Comparison of ENCODE assay signal across 22 mouse cellular contexts in the genomic region with DNA sequence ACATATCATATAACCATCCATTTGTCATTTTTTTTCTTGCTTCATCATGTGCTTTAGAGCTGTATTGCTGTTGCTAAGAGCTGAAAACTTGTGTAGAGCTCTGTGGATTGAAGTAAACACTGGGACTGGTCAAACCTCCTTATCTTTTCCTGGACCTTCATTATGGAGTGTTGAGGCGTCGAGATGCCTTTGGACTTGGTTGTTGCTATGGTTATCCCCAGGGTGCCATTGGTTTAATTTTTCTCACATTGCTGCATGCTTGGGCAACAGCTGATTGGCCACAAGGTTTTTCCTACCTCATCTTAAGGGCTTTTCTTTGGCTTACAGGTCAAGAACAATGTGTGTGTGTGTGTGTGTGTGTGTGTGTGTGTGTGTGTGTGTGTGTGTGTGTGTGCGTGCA.
DNase-seq lines count a peak whose midpoint lies in the region; ATAC-seq and TF ChIP-seq lines count a peak whose summit lies in the region.
"Had no signal": no experiment of that assay in that cellular context is flagged by ENCODE, and none has a peak within 500 bp of the region (broad histone marks: within the 10 kb centered on the region; RNA-seq: fewer than 3 reads in every experiment).

No protein-coding gene starts in this region.

- intact Hi-C loops in heart, adult 2 months (cut with DNase I): loop anchor here (10.0 kb wide), 2 partner anchors 398 to 498 kb away; no protein-coding TSS in a partner anchor

- no peak overlapping the region for H3K9ac ChIP-seq in heart, adult 2 months (ENCODE audit: low read depth, low read length)
- no peak overlapping the region for H3K9ac ChIP-seq in midbrain, embryonic 11.5 days (ENCODE audit: low read length)
- no peak overlapping the region for H3K9ac ChIP-seq in midbrain, postnatal 0 days (replicated peaks; ENCODE audit: low read length, poor library complexity, severe bottlenecking)

- no peaks in the 10 kb centered on the region for H3K9me3 ChIP-seq in midbrain, embryonic 11.5 days (ENCODE audit: control insufficient read depth, low read length)
- no peaks in the 10 kb centered on the region for H3K9me3 ChIP-seq in midbrain, postnatal 0 days (ENCODE audit: low read length)
- H3K9me3 ChIP-seq: G1E had no signal

- no peaks in the 10 kb centered on the region for H3K36me3 ChIP-seq in heart, adult 2 months (ENCODE audit: control insufficient read depth, insufficient read depth, low read length)
- no peaks in the 10 kb centered on the region for H3K36me3 ChIP-seq in midbrain, embryonic 11.5 days (ENCODE audit: control insufficient read depth, insufficient read depth, low read length)
- no peaks in the 10 kb centered on the region for H3K36me3 ChIP-seq in midbrain, postnatal 0 days (ENCODE audit: insufficient read depth, low read length)
- H3K36me3 ChIP-seq: G1E had no signal

- TF ChIP-seq EP300 in heart, adult 2 months (IDR thresholded peaks at IDR 0.05; ENCODE audit: insufficient read depth, low read depth, low read length): no peak

- no peak overlapping the region for H3K4me2 ChIP-seq in midbrain, embryonic 11.5 days
- no peak overlapping the region for H3K4me2 ChIP-seq in midbrain, postnatal 0 days (ENCODE audit: low read depth, low read length, poor library complexity, severe bottlenecking)

- no peaks in the 10 kb centered on the region for H3K4me1 ChIP-seq in heart, adult 2 months (ENCODE audit: control insufficient read depth, insufficient read depth, low read length)
- H3K4me1 ChIP-seq in midbrain, embryonic 11.5 days (ENCODE audit: control insufficient read depth, insufficient read depth, low read length): no peaks in the 10 kb centered on the region
- no peaks in the 10 kb centered on the region for H3K4me1 ChIP-seq in midbrain, postnatal 0 days (ENCODE audit: insufficient read depth, low read length)

- WGBS in heart, adult 2 months: 68% methylated on average over 3 of the region's 3 CpGs
- WGBS in midbrain, embryonic 11.5 days: 75% methylated on average over 3 of the region's 3 CpGs
- WGBS in midbrain, postnatal 0 days: 79% methylated on average over 3 of the region's 3 CpGs

- TF ChIP-seq CTCF in heart, adult 2 months (IDR thresholded peaks at IDR 0.05): no peak
- no peak for TF ChIP-seq CTCF in midbrain, postnatal 0 days (IDR thresholded peaks at IDR 0.05)

- DNase-seq in heart, adult 11 months: peak; percentile 10
- no peak for DNase-seq in heart, adult 2 months
- DNase-seq in midbrain, embryonic 11.5 days (ENCODE audit: low spot score, missing footprints): peak; percentile 51
- no peak for DNase-seq in midbrain, postnatal 0 days (ENCODE audit: low spot score)
- peak; percentile 50 for DNase-seq in NIH3T3 (ENCODE audit: low read depth)
- no peak for DNase-seq in thymus, postnatal 36 days
- DNase-seq: adrenal gland, adult 2 months; adrenal gland, adult 8-10 months; adrenal gland, postnatal 10 days; adrenal gland, postnatal 14 days; adrenal gland, postnatal 25 days; adrenal gland, postnatal 36 days; B cell, adult 2 months; cerebellum, adult 11 months; cerebellum, adult 11-12 months; cerebellum, adult 18-20 months; cerebellum, adult 2 months had no signal

- no peaks in the 10 kb centered on the region; the same call in 1 of the 2 replicates for H3K79me2 ChIP-seq in heart, adult 2 months (replicated peaks; ENCODE audit: control insufficient read depth, insufficient read depth, low read length)

- TF ChIP-seq POLR2A in heart, adult 2 months (IDR thresholded peaks at IDR 0.05; ENCODE audit: insufficient read depth, low read depth, low read length): no peak

- H3K27ac ChIP-seq in heart, adult 2 months: no peak overlapping the region
- no peak overlapping the region for H3K27ac ChIP-seq in midbrain, embryonic 11.5 days (ENCODE audit: low read depth, low read length)
- no peak overlapping the region for H3K27ac ChIP-seq in midbrain, postnatal 0 days (ENCODE audit: low read depth, low read length)

- no peak overlapping the region for H3K4me3 ChIP-seq in heart, adult 2 months
- no peak overlapping the region for H3K4me3 ChIP-seq in midbrain, embryonic 11.5 days (ENCODE audit: low read depth, low read length)
- H3K4me3 ChIP-seq in midbrain, postnatal 0 days (ENCODE audit: low read depth, low read length): no peak overlapping the region

- ATAC-seq in midbrain, embryonic 11.5 days (ENCODE audit: low FRiP score): no peak
- ATAC-seq in midbrain, postnatal 0 days (ENCODE audit: low FRiP score): no peak
- ATAC-seq: activated CD4-positive, CD25-positive, alpha-beta regulatory T cell, adult 4 months; CD4-positive, CD25-positive, alpha-beta regulatory T cell, adult 4 months; Patski had no signal

- no peaks in the 10 kb centered on the region for H3K27me3 ChIP-seq in heart, adult 2 months (ENCODE audit: control insufficient read depth, insufficient read depth, low read length)
- H3K27me3 ChIP-seq in midbrain, embryonic 11.5 days (ENCODE audit: control insufficient read depth, insufficient read depth, low read length): no peaks in the 10 kb centered on the region
- no peaks in the 10 kb centered on the region for H3K27me3 ChIP-seq in midbrain, postnatal 0 days (ENCODE audit: insufficient read depth, low read length)
- H3K27me3 ChIP-seq: CH12.LX had no signal

Comparison
In these comparisons a context has a peak if more than half of its experiments do, and no peak if none do; other contexts are left out.
1. DNase-seq: peak in heart, adult 11 months (single experiment), midbrain, embryonic 11.5 days (single experiment) and NIH3T3 (single experiment); none in heart, adult 2 months (0 of 2), midbrain, postnatal 0 days (single experiment) and thymus, postnatal 36 days (0 of 2).